Mouse (Mus musculus): ENCODE results near the gene Nacc2. TPM values are rescaled to one million over a fixed set of nuclear protein-coding genes. Genes with fewer than 3 reads are reported as not detected.

Gene Nacc2
- polyA plus RNA-seq, 1 experiment from 2014 or later, result 4.0 TPM

GRCm38 (mm10) chr2:26142986-26143385 lies 20.0 kb upstream of the Nacc2 start:
- 83% methylated on average over 3 of the region's 3 CpGs for WGBS
- no peaks in the 10 kb centered on the region for H3K27me3 ChIP-seq (replicated peaks; ENCODE audit: control insufficient read depth, insufficient read depth, low read length)
- ATAC-seq (replicated peaks; ENCODE audit: low FRiP score), result no peak

GRCm38 (mm10) chr2:26141893-26142635 lies 19.0 kb upstream of the Nacc2 start:
- Histone ChIP-seq H3K4me1 (replicated peaks; ENCODE audit: control insufficient read depth, insufficient read depth, low read length) (peaks cover 27% of the 10 kb centered on the region), H3K36me3 (ENCODE audit: control insufficient read depth, insufficient read depth, low read length) (no peaks in the 10 kb centered on the region), H3K27ac (ENCODE audit: low read depth, low read length) (no peak overlapping the region), H3K4me2 (no peak overlapping the region), H3K9ac (ENCODE audit: low read depth, low read length) (no peak overlapping the region), H3K9me3 (ENCODE audit: control insufficient read depth, low read length) (no peaks in the 10 kb centered on the region), H3K4me3 (ENCODE audit: low read depth, low read length) (no peak overlapping the region), H3K27me3 (replicated peaks; ENCODE audit: control insufficient read depth, insufficient read depth, low read length) (no peaks in the 10 kb centered on the region)
- WGBS, result 69% methylated on average over 12 of the region's 12 CpGs
- DNase-seq (ENCODE audit: low spot score) (no peak), ATAC-seq (replicated peaks; ENCODE audit: low FRiP score) (no peak)

More at GRCm38 (mm10) chr2:26142986-26143385, 20.0 kb upstream of the Nacc2 start:
- H3K9me3 ChIP-seq (ENCODE audit: control insufficient read depth, low read length), result no peaks in the 10 kb centered on the region
- no peak for DNase-seq (ENCODE audit: low spot score)
- H3K36me3 ChIP-seq (ENCODE audit: control insufficient read depth, insufficient read depth, low read length), result no peaks in the 10 kb centered on the region
- H3K27ac ChIP-seq (ENCODE audit: low read depth, low read length), result no peak overlapping the region
- H3K4me1 ChIP-seq (replicated peaks; ENCODE audit: control insufficient read depth, insufficient read depth, low read length), result peaks cover 18% of the 10 kb centered on the region
- H3K4me3 ChIP-seq (ENCODE audit: low read depth, low read length), result no peak overlapping the region
- no peak overlapping the region for H3K4me2 ChIP-seq
- no peak overlapping the region for H3K9ac ChIP-seq (ENCODE audit: low read depth, low read length)

GRCm38 (mm10) chr2:26140903-26141302 lies 17.9 kb upstream of the Nacc2 start:
- no peaks in the 10 kb centered on the region for H3K27me3 ChIP-seq (replicated peaks; ENCODE audit: control insufficient read depth, insufficient read depth, low read length)
- 20% methylated on average over 6 of the region's 6 CpGs for WGBS
- no peaks in the 10 kb centered on the region for H3K9me3 ChIP-seq (ENCODE audit: control insufficient read depth, low read length)
- DNase-seq (ENCODE audit: low spot score) (no peak), ATAC-seq (replicated peaks; ENCODE audit: low FRiP score) (no peak)
- peak overlapping the region; percentile 89 for H3K4me3 ChIP-seq (ENCODE audit: low read depth, low read length)
- H3K4me1 ChIP-seq (replicated peaks; ENCODE audit: control insufficient read depth, insufficient read depth, low read length), result peaks cover 30% of the 10 kb centered on the region
- H3K36me3 ChIP-seq (ENCODE audit: control insufficient read depth, insufficient read depth, low read length), result no peaks in the 10 kb centered on the region
- H3K27ac ChIP-seq (ENCODE audit: low read depth, low read length), result peak overlapping the region; percentile 95; the same call in 1 of the 2 replicates
- H3K9ac ChIP-seq (ENCODE audit: low read depth, low read length), result peak overlapping the region; percentile 73
- peak overlapping the region; percentile 65 for H3K4me2 ChIP-seq

GRCm38 (mm10) chr2:26140292-26140819 lies 17.3 kb upstream of the Nacc2 start:
- Histone ChIP-seq H3K4me1 (replicated peaks; ENCODE audit: control insufficient read depth, insufficient read depth, low read length) (peaks cover 30% of the 10 kb centered on the region), H3K9me3 (ENCODE audit: control insufficient read depth, low read length) (no peaks in the 10 kb centered on the region), H3K4me3 (ENCODE audit: low read depth, low read length) (peak overlapping the region; percentile 89), H3K9ac (ENCODE audit: low read depth, low read length) (peak overlapping the region; percentile 73), H3K27me3 (replicated peaks; ENCODE audit: control insufficient read depth, insufficient read depth, low read length) (no peaks in the 10 kb centered on the region), H3K27ac (ENCODE audit: low read depth, low read length) (peak overlapping the region; percentile 95), H3K4me2 (peak overlapping the region; percentile 65), H3K36me3 (ENCODE audit: control insufficient read depth, insufficient read depth, low read length) (no peaks in the 10 kb centered on the region)
- WGBS, result under 1% methylated on average over 60 of the region's 60 CpGs
- ATAC-seq (replicated peaks; ENCODE audit: low FRiP score) (peak; percentile 81), DNase-seq (ENCODE audit: low spot score) (peak; percentile 100)

GRCm38 (mm10) chr2:26139545-26140206 lies 16.7 kb upstream of the Nacc2 start:
- peak overlapping the region; percentile 95 for H3K27ac ChIP-seq (ENCODE audit: low read depth, low read length)
- H3K4me2 ChIP-seq, result peak overlapping the region; percentile 65
- peak; percentile 60 for ATAC-seq (replicated peaks; ENCODE audit: low FRiP score)
- H3K9ac ChIP-seq (ENCODE audit: low read depth, low read length), result peak overlapping the region; percentile 73
- H3K27me3 ChIP-seq (replicated peaks; ENCODE audit: control insufficient read depth, insufficient read depth, low read length), result no peaks in the 10 kb centered on the region
- under 1% methylated on average over 60 of the region's 60 CpGs for WGBS
- DNase-seq (ENCODE audit: low spot score), result no peak
- no peaks in the 10 kb centered on the region for H3K36me3 ChIP-seq (ENCODE audit: control insufficient read depth, insufficient read depth, low read length)
- H3K4me1 ChIP-seq (replicated peaks; ENCODE audit: control insufficient read depth, insufficient read depth, low read length), result peaks cover 30% of the 10 kb centered on the region
- peak overlapping the region; percentile 89 for H3K4me3 ChIP-seq (ENCODE audit: low read depth, low read length)
- H3K9me3 ChIP-seq (ENCODE audit: control insufficient read depth, low read length), result no peaks in the 10 kb centered on the region

GRCm38 (mm10) chr2:26139034-26139544 lies 16.1 kb upstream of the Nacc2 start:
- Histone ChIP-seq H3K27ac (ENCODE audit: low read depth, low read length) (peak overlapping the region; percentile 95), H3K4me2 (peak overlapping the region; percentile 65), H3K4me1 (replicated peaks; ENCODE audit: control insufficient read depth, insufficient read depth, low read length) (peaks cover 30% of the 10 kb centered on the region), H3K9ac (ENCODE audit: low read depth, low read length) (peak overlapping the region; percentile 73), H3K9me3 (ENCODE audit: control insufficient read depth, low read length) (no peaks in the 10 kb centered on the region), H3K27me3 (replicated peaks; ENCODE audit: control insufficient read depth, insufficient read depth, low read length) (no peaks in the 10 kb centered on the region), H3K36me3 (ENCODE audit: control insufficient read depth, insufficient read depth, low read length) (no peaks in the 10 kb centered on the region), H3K4me3 (ENCODE audit: low read depth, low read length) (peak overlapping the region; percentile 89)
- ATAC-seq (replicated peaks; ENCODE audit: low FRiP score) (no peak), DNase-seq (ENCODE audit: low spot score) (no peak)
- WGBS, result 42% methylated on average over 7 of the region's 7 CpGs

- ATAC-seq (replicated peaks; ENCODE audit: low FRiP score) (peak; percentile 68), DNase-seq (ENCODE audit: low spot score) (peak; percentile 80)
- Histone ChIP-seq H3K36me3 (ENCODE audit: control insufficient read depth, insufficient read depth, low read length) (no peaks in the 10 kb centered on the region), H3K27me3 (replicated peaks; ENCODE audit: control insufficient read depth, insufficient read depth, low read length) (no peaks in the 10 kb centered on the region), H3K9ac (ENCODE audit: low read depth, low read length) (peak overlapping the region; percentile 73), H3K4me1 (replicated peaks; ENCODE audit: control insufficient read depth, insufficient read depth, low read length) (peaks cover 35% of the 10 kb centered on the region), H3K4me2 (peak overlapping the region; percentile 65), H3K9me3 (ENCODE audit: control insufficient read depth, low read length) (no peaks in the 10 kb centered on the region), H3K4me3 (ENCODE audit: low read depth, low read length) (peak overlapping the region; percentile 89), H3K27ac (ENCODE audit: low read depth, low read length) (peak overlapping the region; percentile 95)
- 49% methylated on average over 31 of the region's 31 CpGs for WGBS
These were observed 15.4 kb upstream of the Nacc2 start for GRCm38 (mm10) chr2:26138252-26139033.

- no peaks in the 10 kb centered on the region for H3K36me3 ChIP-seq (ENCODE audit: control insufficient read depth, insufficient read depth, low read length)
- H3K4me2 ChIP-seq, result no peak overlapping the region
- no peaks in the 10 kb centered on the region for H3K27me3 ChIP-seq (replicated peaks; ENCODE audit: control insufficient read depth, insufficient read depth, low read length)
- H3K27ac ChIP-seq (ENCODE audit: low read depth, low read length), result no peak overlapping the region
- H3K4me3 ChIP-seq (ENCODE audit: low read depth, low read length), result no peak overlapping the region
- no peak overlapping the region for H3K9ac ChIP-seq (ENCODE audit: low read depth, low read length)
- peaks cover 43% of the 10 kb centered on the region for H3K4me1 ChIP-seq (replicated peaks; ENCODE audit: control insufficient read depth, insufficient read depth, low read length)
- ATAC-seq (replicated peaks; ENCODE audit: low FRiP score) (no peak), DNase-seq (ENCODE audit: low spot score) (no peak)
- WGBS, result 78% methylated on average over 2 of the region's 2 CpGs
- H3K9me3 ChIP-seq (ENCODE audit: control insufficient read depth, low read length), result no peaks in the 10 kb centered on the region
These were observed 11.6 kb upstream of the Nacc2 start for GRCm38 (mm10) chr2:26134591-26134990.

Measured in liver, embryonic 11.5 days (tissue).